Mouse (Mus musculus) embryonic facial prominence, embryonic 14.5 days (tissue): ENCODE measurements at regions not wholly inside any gene's neighbourhood (a gene's known extent, or its start where the extent isn't known, plus 50 kb on each side); places are given as distances from the start of the nearest gene placed in this dataset.

ENCODE experiments used
- ATAC-seq: fragments of 200-750 bp; cut with Nextera tagmentation; 2 replicates; pipeline ENCODE4 v1.8.0; 2017; ENCODE audit warnings: low read depth, moderate number of reproducible peaks, moderate TSS enrichment
- DNase-seq: peaks from one replicate; pipeline ENCODE4 v3.0.0-alpha.2; 2015; ENCODE audit warnings: low spot score
- H3K27ac ChIP-seq: fragments of 300-500 bp; sonication (generic); replicated peaks from 2 replicates; pipeline ENCODE4 v1.5.1; 2014; ENCODE audit warnings: low read depth, mild to moderate bottlenecking, low read length, moderate library complexity
- H3K27me3 ChIP-seq: fragments of 300-500 bp; sonication (generic); replicated peaks from 2 replicates; pipeline ENCODE4 v1.6.1; 2014; ENCODE audit warnings: low read length; ENCODE audit not compliant: control insufficient read depth, insufficient read depth
- H3K36me3 ChIP-seq: fragments of 300-500 bp; sonication (generic); 2 replicates; pipeline ENCODE4 v1.6.1; 2014; ENCODE audit warnings: low read length, mixed read lengths; ENCODE audit not compliant: control insufficient read depth, insufficient read depth
- H3K4me1 ChIP-seq: fragments of 300-500 bp; sonication (generic); 2 replicates; pipeline ENCODE4 v1.6.1; 2014; ENCODE audit warnings: antibody characterized with exemption, low read length; ENCODE audit not compliant: control insufficient read depth, insufficient read depth
- H3K4me2 ChIP-seq: fragments of 300-500 bp; sonication (generic); 2 replicates; pipeline ENCODE4 v1.6.1; 2014; ENCODE audit warnings: low read depth, mild to moderate bottlenecking, low read length, moderate library complexity, mixed read lengths
- H3K4me3 ChIP-seq: fragments of 300-500 bp; sonication (generic); 2 replicates; pipeline ENCODE4 v1.5.1; 2014; ENCODE audit warnings: low read depth, mild to moderate bottlenecking, low read length
- H3K9ac ChIP-seq: fragments of 300-500 bp; sonication (generic); 2 replicates; pipeline ENCODE4 v1.6.1; 2014; ENCODE audit warnings: low read depth, mild to moderate bottlenecking, low read length, moderate library complexity, mixed read lengths
- H3K9me3 ChIP-seq: fragments of 300-500 bp; sonication (generic); 2 replicates; pipeline ENCODE4 v1.6.1; 2016; ENCODE audit warnings: low read length; ENCODE audit not compliant: control insufficient read depth
- WGBS: fragments of 180-500 bp; shearing (Covaris S2); extraction: QIAGEN DNeasy Blood & Tissue Kit; methylation state at CpG from one replicate; pipeline ENCODE4 v1.1.7; 2014; 5-methylcytosine and 5-hydroxymethylcytosine counted together

DNA sequence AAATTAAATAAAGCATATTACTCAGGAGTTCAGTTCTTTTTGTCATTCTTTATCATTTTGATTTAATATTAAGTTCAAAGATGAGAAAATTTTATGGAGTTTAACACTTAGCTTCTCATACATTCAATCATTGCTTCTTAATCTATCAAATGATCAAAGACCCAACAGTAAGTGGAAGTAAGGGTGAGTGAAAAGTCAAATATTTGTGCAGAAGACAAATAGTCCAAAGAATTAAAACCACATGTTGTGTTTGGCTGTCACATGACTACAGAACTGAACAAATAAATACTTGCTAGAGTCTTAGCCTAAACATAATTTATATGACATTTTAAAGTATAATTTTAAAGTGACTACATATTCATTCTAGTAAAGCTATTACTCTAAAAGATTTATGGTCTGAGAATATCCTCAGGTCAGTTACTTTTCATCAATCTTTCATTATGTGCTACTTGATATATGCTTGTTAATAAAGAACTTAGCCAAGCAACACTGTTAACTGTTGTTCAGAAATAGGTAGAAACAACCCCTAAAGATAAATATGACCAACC is 171.7 kb upstream of the 1700003H04Rik start:
- no peaks in the 10 kb centered on the region for H3K36me3 ChIP-seq
- no peak overlapping the region for H3K9ac ChIP-seq
- H3K4me1 ChIP-seq = no peaks in the 10 kb centered on the region
- H3K4me2 ChIP-seq = no peak overlapping the region
- H3K4me3 ChIP-seq = no peak overlapping the region
- ATAC-seq (no peak), DNase-seq (no peak)
- H3K27ac ChIP-seq = no peak overlapping the region
- no peaks in the 10 kb centered on the region for H3K9me3 ChIP-seq
- H3K27me3 ChIP-seq = no peaks in the 10 kb centered on the region

DNA sequence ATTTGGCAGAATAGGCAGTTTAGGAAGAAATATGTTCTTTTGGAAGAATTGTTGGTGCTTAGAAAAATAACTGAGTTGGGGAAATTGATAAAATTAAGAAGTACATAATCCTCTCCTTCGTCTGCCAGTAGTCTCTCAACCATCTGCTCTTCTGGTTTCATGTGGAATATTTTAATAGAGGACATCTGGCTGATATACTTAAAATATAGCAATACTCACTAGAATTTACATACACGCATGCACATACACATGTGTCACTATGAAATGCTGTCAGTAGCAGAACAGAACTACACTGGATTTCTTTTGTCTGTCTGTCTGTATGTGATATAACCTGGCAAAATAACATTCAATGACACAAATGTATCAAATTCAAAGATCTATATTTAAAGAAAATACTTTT is 168.4 kb upstream of the 1700003H04Rik start:
- DNase-seq (no peak), ATAC-seq (no peak)
- WGBS = 67% methylated on average over 2 of the region's 2 CpGs
- Histone ChIP-seq H3K9me3 (no peaks in the 10 kb centered on the region), H3K27me3 (no peaks in the 10 kb centered on the region), H3K4me1 (no peaks in the 10 kb centered on the region), H3K27ac (no peak overlapping the region), H3K4me3 (no peak overlapping the region), H3K4me2 (no peak overlapping the region), H3K9ac (no peak overlapping the region), H3K36me3 (no peaks in the 10 kb centered on the region)

DNA sequence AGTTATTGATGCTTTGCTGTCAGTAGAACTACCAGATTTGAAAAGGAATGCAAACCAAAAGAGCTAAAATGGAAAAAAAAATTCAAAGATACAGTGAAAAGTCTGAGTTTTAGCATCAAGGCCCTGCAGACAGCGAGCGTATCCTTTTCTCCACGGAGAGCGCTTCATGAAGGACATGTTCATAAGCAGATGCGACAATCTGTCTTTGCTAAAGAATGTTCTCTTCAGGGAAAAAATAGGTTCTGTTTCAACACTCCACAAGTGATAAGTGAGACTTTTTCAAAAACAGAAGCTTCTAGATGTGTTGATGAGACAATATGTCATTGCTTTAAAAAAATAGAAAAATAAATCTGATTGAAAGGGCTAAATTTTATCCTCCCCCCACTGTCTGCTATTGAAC is 147.4 kb upstream of the 1700003H04Rik start:
- no peak overlapping the region for H3K4me2 ChIP-seq
- no peaks in the 10 kb centered on the region for H3K36me3 ChIP-seq
- no peak for ATAC-seq
- H3K4me3 ChIP-seq = no peak overlapping the region
- H3K4me1 ChIP-seq = no peaks in the 10 kb centered on the region
- no peak overlapping the region for H3K9ac ChIP-seq
- H3K27ac ChIP-seq = no peak overlapping the region
- DNase-seq = no peak
- H3K9me3 ChIP-seq = no peaks in the 10 kb centered on the region
- no peaks in the 10 kb centered on the region for H3K27me3 ChIP-seq
- 81% methylated on average over 5 of the region's 5 CpGs for WGBS

DNA sequence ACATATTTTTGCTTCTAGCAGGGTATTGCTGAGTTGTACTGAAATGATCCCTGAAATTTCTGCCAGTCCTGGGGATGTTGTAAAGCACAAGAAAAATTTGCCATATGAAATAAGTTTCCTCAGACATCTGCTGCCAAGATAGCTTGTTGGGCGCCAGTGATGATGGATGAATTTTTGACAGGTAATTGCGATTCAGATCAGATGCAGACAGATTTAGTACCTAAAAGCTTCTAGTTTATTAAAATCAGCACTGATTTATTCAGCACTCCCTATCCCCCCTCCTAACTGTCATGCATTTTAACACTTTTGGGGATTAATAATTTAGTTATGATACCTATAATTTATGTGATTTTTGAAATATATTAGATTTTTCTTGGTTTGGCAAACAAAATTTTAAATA is 131.3 kb upstream of the 1700003H04Rik start:
- H3K9me3 ChIP-seq = no peaks in the 10 kb centered on the region
- H3K4me3 ChIP-seq = no peak overlapping the region
- WGBS = 65% methylated on average over 2 of the region's 2 CpGs
- H3K27ac ChIP-seq = no peak overlapping the region
- no peak overlapping the region for H3K4me2 ChIP-seq
- H3K36me3 ChIP-seq = no peaks in the 10 kb centered on the region
- no peak overlapping the region for H3K9ac ChIP-seq
- no peak for DNase-seq
- H3K4me1 ChIP-seq = no peaks in the 10 kb centered on the region
- no peak for ATAC-seq
- no peaks in the 10 kb centered on the region for H3K27me3 ChIP-seq

DNA sequence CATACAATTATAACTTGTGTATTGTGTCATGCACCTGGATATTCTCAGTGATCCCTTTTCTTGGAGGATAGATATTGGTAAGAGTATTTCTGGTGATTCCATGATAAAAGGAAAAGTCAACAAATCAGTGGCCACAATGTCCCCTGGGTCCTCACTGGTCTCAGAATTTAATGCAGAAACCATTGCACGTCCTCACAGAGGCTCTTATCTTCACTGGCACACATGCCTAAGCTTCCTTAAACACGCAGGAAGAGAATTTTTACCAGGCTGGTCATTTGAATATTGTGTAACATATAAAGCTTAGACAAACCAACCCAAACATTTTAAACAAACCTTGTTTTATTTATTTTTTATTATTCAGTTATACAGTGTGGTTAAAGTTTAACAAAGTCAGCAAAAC is 92.7 kb upstream of the 1700003H04Rik start:
- Histone ChIP-seq H3K4me1 (no peaks in the 10 kb centered on the region), H3K4me3 (no peak overlapping the region), H3K9ac (no peak overlapping the region), H3K36me3 (no peaks in the 10 kb centered on the region), H3K27ac (no peak overlapping the region), H3K9me3 (no peaks in the 10 kb centered on the region), H3K27me3 (no peaks in the 10 kb centered on the region), H3K4me2 (no peak overlapping the region)
- 57% methylated on average over 2 of the region's 2 CpGs for WGBS
- DNase-seq (no peak), ATAC-seq (no peak)

DNA sequence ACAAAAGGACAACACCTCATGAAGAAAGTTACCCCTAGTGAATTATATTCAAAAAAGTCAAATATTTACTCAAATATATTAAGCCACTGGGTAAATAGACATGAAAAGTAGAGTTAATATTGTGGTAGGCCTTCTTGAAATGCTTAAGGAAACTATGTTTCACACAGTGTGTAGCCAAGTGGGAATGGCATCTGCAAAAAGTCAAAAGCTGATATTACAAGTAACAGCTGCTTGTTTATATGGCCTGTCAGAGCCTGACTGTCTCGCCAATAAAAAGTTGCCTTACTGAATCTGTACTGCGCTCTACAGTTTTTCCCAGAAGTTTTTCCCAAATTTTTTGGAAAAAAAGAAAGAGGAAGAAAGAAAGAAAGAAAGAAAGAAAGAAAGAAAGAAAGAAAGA is 77.3 kb upstream of the 1700003H04Rik start:
- Histone ChIP-seq H3K4me2 (no peak overlapping the region), H3K9me3 (no peaks in the 10 kb centered on the region), H3K9ac (no peak overlapping the region), H3K4me3 (no peak overlapping the region), H3K27ac (no peak overlapping the region), H3K36me3 (no peaks in the 10 kb centered on the region), H3K4me1 (no peaks in the 10 kb centered on the region), H3K27me3 (no peaks in the 10 kb centered on the region)
- ATAC-seq (no peak), DNase-seq (no peak)
- WGBS = 90% methylated on average over 2 of the region's 2 CpGs

DNA sequence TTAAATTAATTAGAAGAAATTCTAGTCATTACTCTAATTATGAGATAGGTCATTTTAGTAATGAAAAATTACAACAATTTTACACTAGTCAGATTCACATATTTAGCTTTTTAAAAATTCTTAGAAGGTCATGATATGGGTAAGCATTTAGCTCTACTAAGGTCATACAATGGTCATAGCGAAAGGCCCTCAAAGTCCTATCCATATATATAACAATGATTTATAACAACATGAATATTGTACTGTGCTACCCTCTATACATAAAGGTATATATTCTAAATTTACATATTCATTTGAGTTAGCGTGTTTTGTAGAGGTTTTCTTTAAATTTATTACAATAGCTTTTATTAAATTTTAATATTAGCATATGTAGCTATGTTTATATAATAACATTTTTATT is 52.5 kb upstream of the 1700003H04Rik start:
- Histone ChIP-seq H3K4me1 (no peaks in the 10 kb centered on the region), H3K4me3 (no peak overlapping the region), H3K27me3 (no peaks in the 10 kb centered on the region), H3K9me3 (no peaks in the 10 kb centered on the region), H3K27ac (no peak overlapping the region), H3K9ac (no peak overlapping the region), H3K36me3 (no peaks in the 10 kb centered on the region), H3K4me2 (no peak overlapping the region)
- DNase-seq (no peak), ATAC-seq (no peak)
- 97% methylated on average over 2 of the region's 2 CpGs for WGBS
